Mouse (Mus musculus) kidney, postnatal 0 days (tissue): ENCODE data around the gene Scrn1. TPM values are rescaled to one million over a fixed set of nuclear protein-coding genes. Genes with fewer than 3 reads are reported as not detected.

Source experiments
- ATAC-seq: fragments of 200-750 bp; cut with Nextera tagmentation; replicated peaks from 2 replicates; pipeline ENCODE4 v1.8.0; 2017; ENCODE audit warnings: low read depth, moderate number of reproducible peaks, moderate TSS enrichment, moderate library complexity; ENCODE audit not compliant: low FRiP score
- DNase-seq: peaks from one replicate; pipeline ENCODE4 v3.0.0-alpha.2; 2016; ENCODE audit warnings: low spot score
- H3K27ac ChIP-seq: fragments of 300-500 bp; sonication (generic); 2 replicates; pipeline ENCODE4 v1.5.1; 2014; ENCODE audit warnings: mild to moderate bottlenecking
- H3K27me3 ChIP-seq: fragments of 300-500 bp; sonication (generic); 2 replicates; pipeline ENCODE4 v1.6.1; 2014; ENCODE audit warnings: low read length, mixed read lengths; ENCODE audit not compliant: insufficient read depth
- H3K36me3 ChIP-seq: fragments of 300-500 bp; sonication (generic); 2 replicates; pipeline ENCODE4 v1.6.1; 2014; ENCODE audit warnings: low read length, mixed read lengths; ENCODE audit not compliant: insufficient read depth
- H3K4me1 ChIP-seq: fragments of 300-500 bp; sonication (generic); replicated peaks from 2 replicates; pipeline ENCODE4 v1.6.1; 2014; ENCODE audit warnings: antibody characterized with exemption, low read length, mixed read lengths; ENCODE audit not compliant: insufficient read depth
- H3K4me2 ChIP-seq: fragments of 300-500 bp; sonication (generic); 2 replicates; pipeline ENCODE4 v1.6.1; 2014; ENCODE audit warnings: mild to moderate bottlenecking, low read length, moderate library complexity, mixed read lengths
- H3K4me3 ChIP-seq: fragments of 300-500 bp; sonication (generic); replicated peaks from 2 replicates; pipeline ENCODE4 v1.5.1; 2014; ENCODE audit warnings: low read depth, low read length
- H3K9ac ChIP-seq: fragments of 300-500 bp; sonication (generic); 2 replicates; pipeline ENCODE4 v1.6.1; 2014; ENCODE audit warnings: low read depth, low read length
- H3K9me3 ChIP-seq: fragments of 300-500 bp; sonication (generic); replicated peaks from 2 replicates; pipeline ENCODE4 v1.6.1; 2016; ENCODE audit warnings: low read length, inconsistent platforms, mixed read lengths
- CTCF ChIP-seq: IDR thresholded peaks from 2 replicates; pipeline ENCODE4 v1.5.1; 2016; ENCODE audit warnings: antibody characterized with exemption, low read depth, mild to moderate bottlenecking, moderate library complexity
- WGBS: fragments of 180-500 bp; shearing (Covaris S2); extraction: QIAGEN DNeasy Blood & Tissue Kit; methylation state at CpG from one replicate; pipeline ENCODE4 v1.1.7; 2014; 5-methylcytosine and 5-hydroxymethylcytosine counted together
- polyA plus RNA-seq: library from polyadenylated mRNA; unstranded; fragments of >200 nt; fragmentation: Nextera tagmentation; extraction: Ambion mirVana; gene quantifications from 2 replicates; pipeline ENCODE4 v1.2.1, GENCODE M21; 2015

Scrn1 gene
- polyA plus RNA-seq, 1 experiment from 2014 or later = 7.0 TPM

DNA sequence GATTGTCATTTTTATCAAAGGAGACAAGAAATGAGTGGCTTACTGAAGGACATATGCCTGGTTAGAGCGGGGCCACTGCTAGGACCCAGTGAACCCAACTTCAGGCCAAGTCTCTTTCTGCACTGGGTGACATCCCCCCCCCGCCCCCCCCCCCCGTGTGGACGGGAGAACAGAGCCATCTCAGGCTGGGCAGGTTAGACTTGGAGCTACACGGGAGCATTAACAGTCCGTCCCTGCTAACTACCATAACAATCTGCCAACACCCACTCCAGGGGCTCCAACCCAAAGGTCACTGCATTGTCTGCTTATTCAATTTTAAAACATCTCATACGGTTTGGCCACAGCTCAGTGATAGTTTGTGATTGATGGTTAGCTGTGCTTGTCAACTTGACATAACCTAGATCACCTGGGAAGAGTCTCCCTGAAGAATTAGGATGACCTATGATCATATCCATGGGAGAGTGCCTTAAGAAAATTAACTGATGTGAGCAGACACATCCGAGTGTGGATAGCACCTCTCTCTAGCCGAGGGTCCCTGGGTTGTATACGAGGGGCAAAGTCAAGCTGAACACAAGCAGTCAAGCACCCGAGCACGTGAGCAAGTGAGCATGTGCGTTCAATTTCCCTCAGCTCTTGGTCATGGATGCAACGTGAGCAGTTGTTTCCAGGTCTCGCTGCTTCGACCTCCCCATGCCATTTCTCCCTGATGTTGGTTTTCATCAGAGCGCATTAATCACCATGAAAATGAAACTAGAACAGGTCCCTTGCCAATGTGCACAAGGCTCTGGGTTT lies 4.1 kb downstream of the Scrn1 start:
- Histone ChIP-seq H3K9me3 (no peaks in the 10 kb centered on the region), H3K4me3 (no peak overlapping the region), H3K9ac (no peak overlapping the region), H3K27ac (no peak overlapping the region), H3K27me3 (no peaks in the 10 kb centered on the region), H3K4me1 (peaks cover 8% of the 10 kb centered on the region; the same call in 1 of the 2 replicates), H3K36me3 (no peaks in the 10 kb centered on the region), H3K4me2 (no peak overlapping the region)
- 75% methylated on average over 16 of the region's 17 CpGs for WGBS
- DNase-seq (no peak), ATAC-seq (no peak)
- TF ChIP-seq CTCF = no peak

GRCm38 (mm10) chr6:54558466-54558865 lies 7.8 kb downstream of the Scrn1 start:
- TF ChIP-seq CTCF = no peak
- no peaks in the 10 kb centered on the region for H3K36me3 ChIP-seq
- H3K4me2 ChIP-seq = no peak overlapping the region
- H3K27me3 ChIP-seq = no peaks in the 10 kb centered on the region
- no peaks in the 10 kb centered on the region for H3K4me1 ChIP-seq
- H3K4me3 ChIP-seq = no peak overlapping the region
- H3K27ac ChIP-seq = no peak overlapping the region
- H3K9me3 ChIP-seq = no peaks in the 10 kb centered on the region
- WGBS = 65% methylated on average over 7 of the region's 7 CpGs
- DNase-seq (no peak), ATAC-seq (no peak)
- no peak overlapping the region for H3K9ac ChIP-seq

DNA sequence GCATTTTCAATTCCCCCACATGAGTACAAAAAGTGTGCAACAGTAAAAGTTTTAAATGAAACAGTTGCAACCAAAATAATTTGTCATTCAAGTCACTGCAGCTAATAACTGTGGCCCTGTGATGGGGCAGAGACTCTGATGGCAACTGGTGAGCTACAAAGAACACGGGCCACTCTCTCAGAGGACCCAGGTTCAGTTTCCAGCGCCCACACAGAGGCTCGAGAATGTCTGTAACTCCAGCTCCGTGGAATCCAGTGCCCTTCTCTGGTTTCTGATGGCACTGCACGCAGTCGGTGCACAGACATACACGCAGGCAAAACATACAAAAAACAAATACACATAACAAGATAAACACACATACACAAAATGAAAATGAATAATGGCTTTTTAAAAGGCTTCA lies 8.6 kb downstream of the Scrn1 start:
- Histone ChIP-seq H3K4me1 (no peaks in the 10 kb centered on the region), H3K9me3 (no peaks in the 10 kb centered on the region), H3K36me3 (no peaks in the 10 kb centered on the region), H3K4me2 (no peak overlapping the region), H3K27me3 (no peaks in the 10 kb centered on the region), H3K27ac (no peak overlapping the region), H3K9ac (no peak overlapping the region), H3K4me3 (no peak overlapping the region)
- no peak for TF ChIP-seq CTCF
- whole genome bisulfite sequencing = 91% methylated on average over 7 of the region's 7 CpGs
- no peak for DNase-seq
- ATAC-seq = no peak

DNA sequence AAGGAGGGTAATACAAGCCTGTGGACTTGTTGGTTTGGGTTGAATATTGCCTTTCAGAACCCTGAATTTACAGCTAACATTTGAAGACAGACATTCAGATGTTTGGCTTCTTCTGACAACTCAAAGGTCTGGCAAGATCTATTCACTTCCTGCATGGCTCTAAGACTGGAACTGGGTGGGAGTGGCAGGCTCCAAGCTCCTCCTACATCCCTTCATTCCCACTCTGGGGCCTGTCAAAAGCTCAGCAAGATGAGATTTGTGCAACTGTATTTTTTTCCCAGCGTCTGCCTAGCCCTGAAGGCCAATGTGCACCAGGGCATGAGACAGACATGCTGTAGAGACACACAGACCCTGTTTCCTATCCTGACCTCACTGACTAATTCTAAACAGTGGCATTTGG lies 10.5 kb downstream of the Scrn1 start:
- no peak overlapping the region for H3K4me2 ChIP-seq
- H3K9me3 ChIP-seq = no peaks in the 10 kb centered on the region
- H3K4me1 ChIP-seq = no peaks in the 10 kb centered on the region
- DNase-seq = no peak
- no peak overlapping the region for H3K9ac ChIP-seq
- TF ChIP-seq CTCF = no peak
- ATAC-seq = no peak
- H3K4me3 ChIP-seq = no peak overlapping the region
- no peaks in the 10 kb centered on the region for H3K36me3 ChIP-seq
- no peaks in the 10 kb centered on the region for H3K27me3 ChIP-seq
- H3K27ac ChIP-seq = no peak overlapping the region
- 38% methylated on average over 1 of the region's 1 CpGs for WGBS

GRCm38 (mm10) chr6:54554341-54555110 lies 11.8 kb downstream of the Scrn1 start:
- Histone ChIP-seq H3K4me3 (no peak overlapping the region), H3K4me2 (no peak overlapping the region), H3K9me3 (no peaks in the 10 kb centered on the region), H3K9ac (no peak overlapping the region), H3K4me1 (no peaks in the 10 kb centered on the region), H3K27ac (no peak overlapping the region), H3K27me3 (no peaks in the 10 kb centered on the region), H3K36me3 (no peaks in the 10 kb centered on the region)
- 59% methylated on average over 8 of the region's 8 CpGs for WGBS
- TF ChIP-seq CTCF = no peak
- ATAC-seq (no peak), DNase-seq (peak; percentile 38)

- WGBS = 83% methylated on average over 2 of the region's 2 CpGs
- DNase-seq = no peak
Measured at GRCm38 (mm10) chr6:54553632-54554031, 12.7 kb downstream of the Scrn1 start.

More at GRCm38 (mm10) chr6:54553632-54554031, 12.7 kb downstream of the Scrn1 start:
- H3K36me3 ChIP-seq = no peaks in the 10 kb centered on the region
- no peak for TF ChIP-seq CTCF
- H3K4me1 ChIP-seq = no peaks in the 10 kb centered on the region
- no peak overlapping the region for H3K4me2 ChIP-seq
- H3K27ac ChIP-seq = no peak overlapping the region
- ATAC-seq = no peak
- H3K4me3 ChIP-seq = no peak overlapping the region
- H3K9me3 ChIP-seq = no peaks in the 10 kb centered on the region
- no peak overlapping the region for H3K9ac ChIP-seq
- H3K27me3 ChIP-seq = no peaks in the 10 kb centered on the region
